Mouse (Mus musculus): ENCODE results near the gene Sult6b2. TPM values are rescaled to one million over a fixed set of nuclear protein-coding genes. Genes with fewer than 3 reads are reported as not detected.
A peak's percentile ranks its signal among the peaks of the same experiment; 100 is the strongest.

The Sult6b2 gene
- polyA plus RNA-seq, 1 experiment from 2014 or later = 0.04 TPM

DNA sequence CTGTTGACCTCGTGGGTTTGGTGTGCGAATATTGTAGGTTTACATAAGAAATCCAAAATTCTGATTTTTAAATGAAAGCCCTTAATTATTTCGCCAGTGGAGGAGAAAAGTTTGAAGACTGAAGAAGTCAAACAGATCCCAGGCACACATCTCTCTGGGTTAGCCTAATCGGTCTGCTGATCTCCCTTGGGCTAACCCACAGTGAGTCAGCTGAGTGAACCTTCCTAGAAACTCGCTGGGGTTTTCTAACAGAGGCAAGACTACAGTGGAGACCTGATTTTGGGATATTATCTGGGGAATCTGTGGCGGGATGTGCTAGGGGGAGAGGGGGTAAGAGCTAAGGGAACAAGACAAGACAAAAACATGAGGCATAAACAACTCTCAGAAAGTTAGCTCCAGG, 5.9 kb upstream of the Sult6b2 start:
- CTCF ChIA-PET = interaction anchor here (1.3 to 2.3 kb wide), 2 partner anchors 12 to 29 kb away, joined by 3 to 8 read pairs; no protein-coding TSS in a partner anchor
- TF ChIP-seq CTCF (IDR thresholded peaks at IDR 0.05) = no peak
- in situ Hi-C loops (cut with MboI; ENCODE audit: low pct_unique_long_range_greater_than_20kb) = no loop called here
- POLR2A ChIA-PET = no interaction called here
- no peaks in the 10 kb centered on the region for H3K27me3 ChIP-seq
- ATAC-seq = no peak
- DNase-seq (ENCODE audit: low read depth, low spot score) = no peak

GRCm38 (mm10) chr6:142809373-142810098, 5.2 kb upstream of the Sult6b2 start:
- in situ Hi-C loops (cut with MboI; ENCODE audit: low pct_unique_long_range_greater_than_20kb) = no loop called here
- ATAC-seq = no peak
- ChIA-PET CTCF (interaction anchor here (2.3 kb wide), 1 partner anchor 11 kb away, joined by 8 read pairs; no protein-coding TSS in a partner anchor), POLR2A (interaction anchor here (0.9 kb wide), 1 partner anchor 16 kb away, joined by 3 read pairs; no protein-coding TSS in a partner anchor)
- TF ChIP-seq CTCF (IDR thresholded peaks at IDR 0.05) = no peak
- no peaks in the 10 kb centered on the region for H3K27me3 ChIP-seq
- DNase-seq (ENCODE audit: low read depth, low spot score) = no peak

GRCm38 (mm10) chr6:142806326-142806725, 2.0 kb upstream of the Sult6b2 start:
- in situ Hi-C loops (cut with MboI; ENCODE audit: low pct_unique_long_range_greater_than_20kb) = no loop called here
- ChIA-PET CTCF (interaction anchor here (1.3 kb wide), 1 partner anchor 9 kb away, joined by 3 read pairs; no protein-coding TSS in a partner anchor), POLR2A (no interaction called here)
- peaks cover 4% of the 10 kb centered on the region for H3K27me3 ChIP-seq
- no peak for ATAC-seq
- DNase-seq (ENCODE audit: low read depth, low spot score) = no peak
- no peak for TF ChIP-seq CTCF (IDR thresholded peaks at IDR 0.05)

- CTCF ChIA-PET = interaction anchor here (1.4 kb wide), 1 partner anchor 11 kb away, joined by 4 read pairs; no protein-coding TSS in a partner anchor
- in situ Hi-C loops (cut with MboI; ENCODE audit: low pct_unique_long_range_greater_than_20kb) = no loop called here
- ATAC-seq = no peak
These were observed 1.4 kb downstream of the Sult6b2 start for GRCm38 (mm10) chr6:142802617-142803525.

DNA sequence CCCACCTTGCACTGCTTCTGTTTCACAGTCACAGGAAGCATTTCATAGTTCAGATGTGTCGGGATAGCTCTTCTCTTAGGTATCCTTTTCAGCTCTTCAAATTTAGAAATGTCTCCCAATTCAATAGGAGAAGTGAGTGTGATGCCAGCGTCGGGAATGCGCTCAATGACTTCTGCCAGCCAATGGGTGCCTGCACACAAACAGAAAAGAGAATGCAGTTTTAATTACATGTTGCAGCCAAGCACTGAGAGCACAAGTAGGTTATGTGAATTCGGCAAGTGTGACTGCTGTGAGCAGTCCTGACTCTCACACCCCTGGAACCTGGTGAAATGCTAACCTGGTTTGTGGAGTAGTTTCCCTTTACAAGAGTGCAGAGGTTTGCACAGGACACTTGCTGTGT, 2.6 kb downstream of the Sult6b2 start:
- in situ Hi-C loops (cut with MboI; ENCODE audit: low pct_unique_long_range_greater_than_20kb) = no loop called here
- peaks cover 4% of the 10 kb centered on the region for H3K27me3 ChIP-seq
- ChIA-PET CTCF (interaction anchor here (1.4 kb wide), 1 partner anchor 12 kb away, joined by 4 read pairs; no protein-coding TSS in a partner anchor), POLR2A (no interaction called here)
- DNase-seq (ENCODE audit: low read depth, low spot score) (no peak), ATAC-seq (no peak)
- TF ChIP-seq CTCF (IDR thresholded peaks at IDR 0.05) = no peak

More at GRCm38 (mm10) chr6:142802617-142803525, 1.4 kb downstream of the Sult6b2 start:
- no peak for DNase-seq (ENCODE audit: low read depth, low spot score)
- POLR2A ChIA-PET = interaction anchor here (0.6 to 0.7 kb wide), 2 partner anchors 23 to 1338 kb away, joined by 3 to 4 read pairs; no protein-coding TSS in a partner anchor
- TF ChIP-seq CTCF (IDR thresholded peaks at IDR 0.05) = no peak
- peaks cover 4% of the 10 kb centered on the region for H3K27me3 ChIP-seq

GRCm38 (mm10) chr6:142799704-142800374, 4.5 kb downstream of the Sult6b2 start:
- ChIA-PET POLR2A (no interaction called here), CTCF (interaction anchor here (0.6 to 2.6 kb wide), 7 partner anchors 10 to 26 kb away, joined by 3 to 9 read pairs (median 4); no protein-coding TSS in a partner anchor)
- ATAC-seq = no peak
- no peak for TF ChIP-seq CTCF (IDR thresholded peaks at IDR 0.05)
- no peak for DNase-seq (ENCODE audit: low read depth, low spot score)
- in situ Hi-C loops (cut with MboI; ENCODE audit: low pct_unique_long_range_greater_than_20kb) = loop anchor here (25.0 kb wide), 1 partner anchor 387 kb away; no protein-coding TSS in a partner anchor
- peaks cover 4% of the 10 kb centered on the region for H3K27me3 ChIP-seq

DNA sequence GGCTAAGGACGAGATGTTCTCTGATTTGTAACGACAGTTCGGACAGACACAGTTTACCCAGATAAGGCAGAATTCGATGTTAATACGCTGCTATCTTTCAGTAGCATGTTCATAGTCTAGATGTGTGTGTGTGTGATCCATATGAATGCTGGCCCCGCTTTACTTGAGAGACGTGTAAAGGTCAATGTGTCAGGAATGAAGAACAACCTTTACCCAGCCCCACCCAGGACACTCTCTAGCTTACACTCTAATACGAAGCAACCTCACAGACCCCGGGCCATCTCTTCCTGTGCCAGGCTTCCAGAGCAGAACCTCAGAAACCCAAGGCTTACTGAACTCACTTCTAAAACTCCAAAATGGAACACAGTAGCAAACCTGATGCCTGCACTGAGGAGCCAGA, 5.5 kb downstream of the Sult6b2 start:
- H3K27me3 ChIP-seq = no peaks in the 10 kb centered on the region
- ChIA-PET CTCF (interaction anchor here (0.8 to 2.6 kb wide), 6 partner anchors 10 to 27 kb away, joined by 3 to 9 read pairs (median 4); no protein-coding TSS in a partner anchor), POLR2A (no interaction called here)
- DNase-seq (ENCODE audit: low read depth, low spot score) (no peak), ATAC-seq (no peak)
- in situ Hi-C loops (cut with MboI; ENCODE audit: low pct_unique_long_range_greater_than_20kb) = loop anchor here (25.0 kb wide), 1 partner anchor 388 kb away; no protein-coding TSS in a partner anchor
- no peak for TF ChIP-seq CTCF (IDR thresholded peaks at IDR 0.05)

DNA sequence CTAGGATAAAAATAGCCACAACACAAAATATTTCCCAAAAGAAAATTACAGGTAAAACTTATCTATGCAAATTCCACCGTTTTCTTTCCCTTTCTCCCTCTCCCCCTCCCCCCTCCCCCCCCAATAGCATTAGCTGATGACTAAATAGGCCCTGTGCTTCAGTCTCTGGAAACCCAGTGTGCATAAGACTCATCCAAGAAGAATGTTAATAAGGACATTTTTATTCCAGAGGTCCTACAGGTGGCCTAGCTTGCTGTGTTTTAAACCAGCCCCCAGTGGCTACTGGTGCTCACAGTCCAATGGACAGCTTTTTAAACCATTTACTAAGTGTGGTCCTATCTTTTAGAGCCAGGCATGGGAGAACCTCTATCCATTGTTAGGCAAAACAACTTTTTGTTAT, 6.3 kb downstream of the Sult6b2 start:
- in situ Hi-C loops (cut with MboI; ENCODE audit: low pct_unique_long_range_greater_than_20kb) = loop anchor here (25.0 kb wide), 1 partner anchor 389 kb away; no protein-coding TSS in a partner anchor
- DNase-seq (ENCODE audit: low read depth, low spot score) (no peak), ATAC-seq (peak; percentile 88)
- ChIA-PET POLR2A (no interaction called here), CTCF (interaction anchor here (1.1 to 2.6 kb wide), 4 partner anchors 9 to 305 kb away, joined by 3 to 9 read pairs (median 6); no protein-coding TSS in a partner anchor)
- no peak for TF ChIP-seq CTCF (IDR thresholded peaks at IDR 0.05)
- H3K27me3 ChIP-seq = no peaks in the 10 kb centered on the region

GRCm38 (mm10) chr6:142795655-142796441, 8.5 kb downstream of the Sult6b2 start:
- H3K27me3 ChIP-seq = no peaks in the 10 kb centered on the region
- POLR2A ChIA-PET = interaction anchor here (0.6 kb wide), 1 partner anchor 1257 kb away, joined by 3 read pairs; no protein-coding TSS in a partner anchor
- DNase-seq (ENCODE audit: low read depth, low spot score) = no peak
- in situ Hi-C loops (cut with MboI; ENCODE audit: low pct_unique_long_range_greater_than_20kb) = loop anchor here (25.0 kb wide), 1 partner anchor 391 kb away; no protein-coding TSS in a partner anchor
- TF ChIP-seq CTCF (IDR thresholded peaks at IDR 0.05) = no peak
- ATAC-seq = no peak
- CTCF ChIA-PET = interaction anchor here (2.5 kb wide), 1 partner anchor 11 kb away, joined by 6 read pairs; no protein-coding TSS in a partner anchor
